Mouse (Mus musculus): ENCODE results near the gene Bend5. TPM values are rescaled to one million over a fixed set of nuclear protein-coding genes. Genes with fewer than 3 reads are reported as not detected.

Gene Bend5
- total RNA-seq, 2 experiments from 2014 or later = 9.2 to 9.4 TPM

- intact Hi-C loops (cut with DNase I) = no loop called here
- DNase-seq = no peak
Observed at GRCm38 (mm10) chr4:111477507-111477906, 62.7 kb downstream of the Bend5 start.

- DNase-seq = no peak
- intact Hi-C loops (cut with DNase I) = no loop called here
Observed at GRCm38 (mm10) chr4:111483499-111483898, 68.7 kb downstream of the Bend5 start.

- intact Hi-C loops (cut with DNase I) = no loop called here
- peak; percentile 65 to 67 for DNase-seq
Observed at GRCm38 (mm10) chr4:111485189-111485588, 70.4 kb downstream of the Bend5 start.

GRCm38 (mm10) chr4:111486187-111486586 is 71.4 kb downstream of the Bend5 start:
- intact Hi-C loops (cut with DNase I) = no loop called here
- no peak for DNase-seq

- intact Hi-C loops (cut with DNase I) = no loop called here
Observed at GRCm38 (mm10) chr4:111487233-111487843, 72.5 kb downstream of the Bend5 start.

GRCm38 (mm10) chr4:111493750-111494404 is 79.1 kb downstream of the Bend5 start:
- intact Hi-C loops (cut with DNase I) = loop anchor here (2.0 kb wide), 1 partner anchor 165 kb away; no protein-coding TSS in a partner anchor
- peak in 1 of 2 experiments; percentile 34 for DNase-seq

More at GRCm38 (mm10) chr4:111487233-111487843, 72.5 kb downstream of the Bend5 start:
- DNase-seq = peak in 1 of 2 experiments; percentile 19

- peak; percentile 78 to 88 for DNase-seq
- intact Hi-C loops (cut with DNase I) = loop anchor here (1.0 to 2.0 kb wide), 2 partner anchors 130 to 1445 kb away; no protein-coding TSS in a partner anchor
Observed at GRCm38 (mm10) chr4:111495949-111496348, 81.1 kb downstream of the Bend5 start.

- intact Hi-C loops (cut with DNase I) = no loop called here
- DNase-seq = no peak
Observed at GRCm38 (mm10) chr4:111498751-111499150, 83.9 kb downstream of the Bend5 start.

GRCm38 (mm10) chr4:111501441-111501840 is 86.6 kb downstream of the Bend5 start:
- intact Hi-C loops (cut with DNase I) = no loop called here
- DNase-seq = no peak

GRCm38 (mm10) chr4:111502965-111503727 is 88.3 kb downstream of the Bend5 start:
- DNase-seq = no peak
- intact Hi-C loops (cut with DNase I) = no loop called here

- intact Hi-C loops (cut with DNase I) = no loop called here
- DNase-seq = no peak
Observed at GRCm38 (mm10) chr4:111504952-111505351, 90.1 kb downstream of the Bend5 start.
